Mouse (Mus musculus) E14TG2a.4 (cell line): ENCODE data around the gene Nrxn3.

Experiments used
- H3K27me3 ChIP-seq: 2 replicates; pipeline ENCODE4 v1.6.1; 2014; ENCODE audit warnings: low read length, control low read depth; ENCODE audit not compliant: insufficient read depth
- H3K36me3 ChIP-seq: 2 replicates; pipeline ENCODE4 v1.6.1; 2014; ENCODE audit warnings: low read length, control low read depth; ENCODE audit not compliant: insufficient read depth
- H3K4me1 ChIP-seq: replicated peaks from 2 replicates; pipeline ENCODE4 v1.6.1; 2014; ENCODE audit warnings: low read depth, low read length, control low read depth
- H3K4me3 ChIP-seq: replicated peaks from 2 replicates; pipeline ENCODE4 v1.5.1; 2014; ENCODE audit warnings: mild to moderate bottlenecking, low read length
- H3K9me3 ChIP-seq: 2 replicates; pipeline ENCODE4 v1.6.1; 2014; ENCODE audit warnings: low read length, control low read depth
- CTCF ChIP-seq: conservative IDR thresholded peaks from 2 replicates; pipeline ENCODE4 v1.5.1; 2014; ENCODE audit warnings: low read length
- NANOG ChIP-seq: IDR thresholded peaks from 2 replicates; pipeline ENCODE4 v1.6.1; 2014; ENCODE audit warnings: borderline replicate concordance, low read length, mixed read lengths
- POU5F1 ChIP-seq: IDR thresholded peaks from 2 replicates; pipeline ENCODE4 v1.6.1; 2014; ENCODE audit warnings: low read length, borderline replicate concordance

The Nrxn3 gene

DNA sequence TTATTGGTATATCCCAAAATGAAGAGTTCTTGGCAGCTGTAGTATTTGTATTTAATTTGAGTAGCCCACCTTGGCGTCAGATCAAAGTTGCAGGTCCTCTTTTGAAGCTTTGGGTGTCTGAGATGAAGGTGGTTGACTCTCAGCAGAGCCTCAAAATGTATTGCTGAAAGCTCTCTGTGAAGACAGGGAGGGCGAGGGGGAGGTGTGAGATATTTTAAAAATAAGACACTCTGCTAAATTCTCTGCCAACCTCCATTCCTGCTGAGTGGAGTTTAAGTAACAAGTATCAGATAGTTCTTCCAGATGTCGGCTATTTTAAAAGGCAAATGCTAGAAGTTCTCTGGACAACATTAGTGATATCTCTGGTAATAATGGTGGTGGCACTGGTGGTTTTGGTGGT, 1069.2 kb downstream of the Nrxn3 start:
- H3K4me1 ChIP-seq, result no peaks in the 10 kb centered on the region
- no peaks in the 10 kb centered on the region for H3K9me3 ChIP-seq
- H3K4me3 ChIP-seq, result no peak overlapping the region
- H3K36me3 ChIP-seq, result no peaks in the 10 kb centered on the region
- H3K27me3 ChIP-seq, result no peaks in the 10 kb centered on the region
- no peak for TF ChIP-seq NANOG
- no peak for TF ChIP-seq CTCF
- no peak for TF ChIP-seq POU5F1

DNA sequence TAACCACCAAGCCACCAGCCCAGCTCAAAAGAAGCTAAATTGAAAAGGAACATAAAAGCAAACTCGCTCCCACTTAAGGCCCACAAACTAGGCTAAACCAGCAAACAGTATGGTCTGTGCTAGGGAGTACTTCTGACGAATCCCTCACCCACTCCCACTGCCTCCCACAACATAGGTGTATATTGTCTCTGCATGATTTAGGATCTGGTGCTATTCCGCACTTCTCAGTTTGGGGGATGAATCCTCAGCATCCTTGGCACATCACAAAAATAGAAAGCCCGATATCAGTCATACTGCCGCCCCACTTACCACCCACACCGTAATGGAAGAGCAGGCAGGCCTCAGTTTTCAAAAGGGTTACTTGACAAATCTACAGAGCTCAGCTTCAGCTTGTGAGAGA, 1072.1 kb downstream of the Nrxn3 start:
- Histone ChIP-seq H3K9me3 (no peaks in the 10 kb centered on the region), H3K4me1 (no peaks in the 10 kb centered on the region), H3K27me3 (no peaks in the 10 kb centered on the region), H3K36me3 (no peaks in the 10 kb centered on the region), H3K4me3 (no peak overlapping the region)
- TF ChIP-seq NANOG, result no peak
- TF ChIP-seq POU5F1, result no peak
- no peak for TF ChIP-seq CTCF

DNA sequence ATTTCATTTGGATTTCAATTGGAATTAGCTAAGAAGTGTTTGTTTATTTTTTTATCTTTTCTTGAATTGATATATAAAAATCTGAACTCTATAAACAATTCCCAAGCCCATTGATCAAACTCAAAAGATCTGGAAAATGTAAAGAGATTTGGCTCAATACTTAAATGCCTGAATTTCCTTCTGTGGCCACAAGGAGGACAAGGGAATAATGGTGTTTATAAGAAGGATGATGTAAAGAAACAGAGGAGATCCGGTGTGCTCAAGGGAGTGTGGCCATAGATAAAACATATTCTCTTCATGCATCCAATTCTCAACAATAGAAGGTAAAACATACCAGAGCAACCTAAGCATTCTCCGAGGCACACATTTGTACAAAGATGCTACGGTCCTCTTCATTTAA, 1085.5 kb downstream of the Nrxn3 start:
- Histone ChIP-seq H3K27me3 (peaks cover 20% of the 10 kb centered on the region), H3K36me3 (no peaks in the 10 kb centered on the region), H3K9me3 (no peaks in the 10 kb centered on the region), H3K4me3 (no peak overlapping the region), H3K4me1 (peaks cover 18% of the 10 kb centered on the region)
- TF ChIP-seq NANOG, result no peak
- TF ChIP-seq CTCF, result peak; percentile 49
- TF ChIP-seq POU5F1, result no peak

DNA sequence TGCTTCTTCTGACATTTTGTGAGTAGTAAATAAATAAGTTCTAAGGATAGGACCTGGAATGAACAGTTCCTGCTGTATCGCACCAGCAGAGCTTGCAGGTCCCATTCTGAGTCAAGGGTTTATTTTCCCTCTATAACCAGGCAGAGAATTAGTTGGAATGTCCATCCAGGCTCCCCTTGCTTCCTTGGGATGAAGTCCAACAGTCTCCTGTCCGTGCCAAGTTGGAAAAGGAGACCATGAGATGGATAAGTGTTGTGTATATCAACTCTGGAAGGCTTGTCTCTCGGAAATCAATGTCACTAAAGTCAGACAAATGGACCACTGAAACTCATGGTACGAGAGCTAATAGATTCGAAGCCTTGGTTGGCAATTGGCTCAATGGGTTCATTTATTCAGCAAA, 1087.5 kb downstream of the Nrxn3 start:
- Histone ChIP-seq H3K27me3 (peaks cover 36% of the 10 kb centered on the region), H3K9me3 (no peaks in the 10 kb centered on the region), H3K36me3 (no peaks in the 10 kb centered on the region), H3K4me3 (no peak overlapping the region), H3K4me1 (peaks cover 18% of the 10 kb centered on the region)
- TF ChIP-seq POU5F1 (no peak), CTCF (no peak), NANOG (no peak)

DNA sequence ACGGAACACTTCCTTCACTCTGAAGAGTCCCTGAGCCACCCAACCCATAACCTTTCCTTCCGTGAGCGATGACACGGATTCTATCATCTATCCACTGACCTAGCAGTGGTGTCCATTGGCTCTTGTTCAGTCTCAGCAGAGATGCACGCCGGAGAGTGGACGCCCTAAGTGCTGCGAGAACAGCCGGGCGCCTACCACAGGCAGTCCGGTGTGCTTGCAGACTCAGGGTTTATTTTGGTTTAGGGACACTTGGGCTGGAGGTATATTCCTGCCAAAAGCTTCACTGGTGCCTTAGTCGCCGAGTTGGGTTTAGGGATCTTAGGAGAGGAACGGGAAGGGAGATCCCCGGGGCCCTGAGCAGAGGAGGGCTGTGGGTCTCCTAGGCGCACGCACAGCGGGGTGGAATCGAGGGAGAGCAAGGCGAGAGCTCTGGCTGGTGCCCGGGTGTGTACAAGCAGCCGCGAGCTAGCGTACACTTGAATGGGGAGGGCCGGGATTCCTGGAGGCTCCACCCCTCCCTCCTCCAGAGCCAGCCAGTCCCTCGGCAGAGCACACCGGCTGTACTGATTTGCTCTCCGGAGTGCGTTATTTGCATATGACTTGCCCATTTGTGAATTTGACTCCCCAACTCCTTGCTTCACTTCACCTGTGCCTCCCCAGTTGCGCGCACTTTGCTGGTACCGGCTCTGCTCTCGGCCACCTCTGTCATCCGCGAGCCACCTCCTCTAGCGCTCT, 1089.3 kb downstream of the Nrxn3 start:
- H3K4me3 ChIP-seq, result peak overlapping the region; percentile 81
- peaks cover 46% of the 10 kb centered on the region for H3K27me3 ChIP-seq
- H3K4me1 ChIP-seq, result peaks cover 18% of the 10 kb centered on the region
- H3K36me3 ChIP-seq, result no peaks in the 10 kb centered on the region
- no peaks in the 10 kb centered on the region for H3K9me3 ChIP-seq
- no peak for TF ChIP-seq POU5F1
- TF ChIP-seq NANOG, result no peak
- TF ChIP-seq CTCF, result no peak

DNA sequence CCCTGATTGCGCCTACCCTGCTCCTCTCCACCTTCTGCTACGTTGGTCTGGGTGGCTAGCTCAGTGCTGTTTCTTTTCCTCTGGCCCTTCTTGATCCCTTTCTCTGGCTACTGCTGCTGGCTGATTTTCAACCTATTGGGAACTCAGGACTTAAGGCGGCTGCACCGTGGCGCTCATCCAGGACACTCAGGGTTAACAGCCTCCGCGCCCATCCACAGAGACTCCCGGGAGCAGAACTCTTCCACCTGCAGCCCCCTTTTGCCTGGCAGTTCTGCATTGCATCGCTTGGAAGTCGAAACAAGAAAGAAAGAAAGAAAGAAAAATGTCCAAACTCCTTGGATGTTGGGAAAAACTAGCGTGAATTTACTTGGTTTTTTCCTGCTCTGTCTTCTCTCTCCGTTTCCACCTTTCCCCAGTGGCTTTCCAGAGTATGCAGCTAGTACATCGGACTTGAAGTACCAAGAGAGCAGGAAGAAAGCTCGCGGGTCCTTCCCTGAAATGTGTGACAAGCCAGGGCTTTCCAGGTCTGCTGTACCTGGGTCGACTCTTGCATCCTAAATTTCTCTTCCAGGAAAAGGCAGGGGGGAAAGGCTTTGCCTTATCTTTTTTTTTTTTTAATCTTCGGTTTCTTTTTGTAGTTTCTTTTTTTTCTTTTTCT, 1090.0 kb downstream of the Nrxn3 start:
- TF ChIP-seq CTCF, result no peak
- TF ChIP-seq NANOG, result no peak
- TF ChIP-seq POU5F1, result no peak
- peaks cover 46% of the 10 kb centered on the region for H3K27me3 ChIP-seq
- peak overlapping the region; percentile 81 for H3K4me3 ChIP-seq

DNA sequence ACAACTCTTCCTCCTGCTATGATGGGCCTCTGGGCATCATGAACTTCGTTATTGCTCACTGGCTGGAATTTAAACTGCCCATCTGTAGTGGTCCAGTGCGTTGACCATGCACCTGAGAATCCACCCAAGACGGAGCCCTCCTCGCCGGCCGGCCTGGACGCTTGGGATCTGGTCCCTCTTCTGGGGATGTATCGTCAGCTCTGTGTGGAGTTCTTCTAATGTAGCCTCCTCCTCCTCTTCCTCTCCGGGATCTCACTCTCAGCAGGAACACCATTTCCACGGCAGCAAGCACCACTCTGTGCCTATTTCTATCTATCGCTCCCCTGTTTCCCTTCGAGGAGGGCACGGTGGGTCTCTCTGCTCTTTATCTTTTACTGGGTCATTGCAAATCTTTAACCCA, 1090.6 kb downstream of the Nrxn3 start:
- Histone ChIP-seq H3K36me3 (no peaks in the 10 kb centered on the region), H3K4me3 (no peak overlapping the region), H3K4me1 (peaks cover 18% of the 10 kb centered on the region), H3K27me3 (peaks cover 46% of the 10 kb centered on the region), H3K9me3 (no peaks in the 10 kb centered on the region)
- TF ChIP-seq POU5F1 (no peak), CTCF (no peak), NANOG (no peak)

More for the DNA sequence above, 1090.0 kb downstream of the Nrxn3 start:
- Histone ChIP-seq H3K4me1 (peaks cover 18% of the 10 kb centered on the region), H3K36me3 (no peaks in the 10 kb centered on the region), H3K9me3 (no peaks in the 10 kb centered on the region)

DNA sequence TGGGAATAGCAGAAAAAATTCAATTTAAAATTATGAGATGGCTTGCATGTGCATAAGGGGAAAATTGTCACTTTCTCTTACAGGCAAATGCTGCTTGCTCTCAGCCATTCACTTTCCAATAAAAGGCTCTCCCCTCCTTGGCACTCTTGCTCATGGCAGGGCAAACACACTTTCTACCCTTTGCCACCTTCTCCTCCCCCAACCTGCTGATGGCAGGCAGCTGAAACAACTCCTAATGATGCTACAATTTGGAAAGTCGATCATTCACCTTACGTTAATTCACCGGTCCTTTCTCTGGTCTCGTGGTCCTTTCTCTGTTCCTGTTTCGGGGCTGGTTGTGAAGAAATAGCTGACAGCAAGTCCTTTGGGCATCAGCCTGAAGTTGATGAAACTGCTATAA, 1091.0 kb downstream of the Nrxn3 start:
- H3K36me3 ChIP-seq, result no peaks in the 10 kb centered on the region
- no peak for TF ChIP-seq CTCF
- TF ChIP-seq NANOG, result no peak
- no peak for TF ChIP-seq POU5F1

More for the DNA sequence above, 1091.0 kb downstream of the Nrxn3 start:
- no peak overlapping the region for H3K4me3 ChIP-seq
- H3K27me3 ChIP-seq, result peaks cover 46% of the 10 kb centered on the region
- H3K4me1 ChIP-seq, result peaks cover 18% of the 10 kb centered on the region
- no peaks in the 10 kb centered on the region for H3K9me3 ChIP-seq
